Mouse (Mus musculus) intestine, postnatal 0 days (tissue): ENCODE data around the gene Gm6525. TPM values are rescaled to one million over a fixed set of nuclear protein-coding genes. Genes with fewer than 3 reads are reported as not detected.

Experiments
- ATAC-seq: fragments of 200-750 bp; cut with Nextera tagmentation; 2 replicates; pipeline ENCODE4 v1.8.0; 2017; ENCODE audit warnings: mild to moderate bottlenecking, moderate TSS enrichment, moderate library complexity
- H3K27ac ChIP-seq: fragments of 300-500 bp; sonication (generic); 2 replicates; pipeline ENCODE4 v1.5.1; 2014; ENCODE audit warnings: mild to moderate bottlenecking, low read depth, low read length, moderate library complexity
- H3K27me3 ChIP-seq: fragments of 300-500 bp; sonication (generic); replicated peaks from 2 replicates; pipeline ENCODE4 v1.6.1; 2014; ENCODE audit warnings: low read length, mixed read lengths; ENCODE audit not compliant: control insufficient read depth, insufficient read depth
- H3K36me3 ChIP-seq: fragments of 300-500 bp; sonication (generic); 2 replicates; pipeline ENCODE4 v1.6.1; 2014; ENCODE audit warnings: mild to moderate bottlenecking, moderate library complexity; ENCODE audit not compliant: control insufficient read depth, insufficient read depth
- H3K4me1 ChIP-seq: fragments of 300-500 bp; sonication (generic); replicated peaks from 2 replicates; pipeline ENCODE4 v1.6.1; 2014; ENCODE audit warnings: antibody characterized with exemption, low read length, mixed read lengths; ENCODE audit not compliant: control insufficient read depth, insufficient read depth
- H3K4me2 ChIP-seq: fragments of 300-500 bp; sonication (generic); replicated peaks from 2 replicates; pipeline ENCODE4 v1.6.1; 2014; ENCODE audit warnings: low read depth, mild to moderate bottlenecking, moderate library complexity
- H3K4me3 ChIP-seq: fragments of 300-500 bp; sonication (generic); 2 replicates; pipeline ENCODE4 v1.5.1; 2014; ENCODE audit warnings: low read depth, low read length
- H3K9ac ChIP-seq: fragments of 300-500 bp; sonication (generic); 2 replicates; pipeline ENCODE4 v1.6.1; 2014; ENCODE audit warnings: mild to moderate bottlenecking, low read depth, low read length
- H3K9me3 ChIP-seq: fragments of 300-500 bp; sonication (generic); 2 replicates; pipeline ENCODE4 v1.6.1; 2016; ENCODE audit warnings: mixed run types; ENCODE audit not compliant: control insufficient read depth
- CTCF ChIP-seq: sonication (generic); IDR thresholded peaks from 2 replicates; pipeline ENCODE4 v1.5.1; 2016; ENCODE audit warnings: low read depth, mild to moderate bottlenecking, control low read depth, antibody characterized with exemption, moderate library complexity
- WGBS: fragments of 180-500 bp; shearing (Covaris S2); extraction: QIAGEN DNeasy Blood & Tissue Kit; methylation state at CpG from one replicate; pipeline ENCODE4 v1.1.7; 2014; 5-methylcytosine and 5-hydroxymethylcytosine counted together
- polyA plus RNA-seq: library from polyadenylated mRNA; unstranded; fragments of >200 nt; fragmentation: Nextera tagmentation; extraction: Ambion mirVana; gene quantifications from 2 replicates; pipeline ENCODE4 v1.2.1, GENCODE M21; 2015

The Gm6525 gene
- polyA plus RNA-seq, 1 experiment from 2014 or later: 0.56 TPM

GRCm38 (mm10) chr3:84166073-84166472 lies 7.8 kb upstream of the Gm6525 start:
- H3K4me2 ChIP-seq: no peak overlapping the region
- WGBS: 56% methylated on average over 5 of the region's 5 CpGs
- H3K4me1 ChIP-seq: no peaks in the 10 kb centered on the region
- peaks cover 40% of the 10 kb centered on the region for H3K36me3 ChIP-seq
- H3K9me3 ChIP-seq: no peaks in the 10 kb centered on the region
- H3K9ac ChIP-seq: no peak overlapping the region
- no peak overlapping the region for H3K27ac ChIP-seq
- H3K27me3 ChIP-seq: no peaks in the 10 kb centered on the region
- ATAC-seq: peak; percentile 43; the same call in 1 of the 2 replicates
- H3K4me3 ChIP-seq: no peak overlapping the region
- TF ChIP-seq CTCF: no peak

- Histone ChIP-seq H3K9me3 (no peaks in the 10 kb centered on the region), H3K27me3 (no peaks in the 10 kb centered on the region), H3K27ac (no peak overlapping the region), H3K4me2 (no peak overlapping the region), H3K9ac (no peak overlapping the region), H3K4me3 (no peak overlapping the region), H3K4me1 (no peaks in the 10 kb centered on the region), H3K36me3 (peaks cover 54% of the 10 kb centered on the region)
- 89% methylated on average over 6 of the region's 6 CpGs for WGBS
- TF ChIP-seq CTCF: no peak
- ATAC-seq: no peak
Measured at GRCm38 (mm10) chr3:84168943-84169342, 5.0 kb upstream of the Gm6525 start.

- TF ChIP-seq CTCF: peak; percentile 52
- no peaks in the 10 kb centered on the region for H3K4me1 ChIP-seq
- WGBS: 72% methylated on average over 8 of the region's 8 CpGs
- ATAC-seq: no peak
- no peak overlapping the region for H3K9ac ChIP-seq
- H3K9me3 ChIP-seq: no peaks in the 10 kb centered on the region
- H3K36me3 ChIP-seq: peaks cover 55% of the 10 kb centered on the region
- no peak overlapping the region for H3K27ac ChIP-seq
- H3K27me3 ChIP-seq: no peaks in the 10 kb centered on the region
- H3K4me2 ChIP-seq: no peak overlapping the region
- H3K4me3 ChIP-seq: no peak overlapping the region
Measured at GRCm38 (mm10) chr3:84169393-84170005, 4.4 kb upstream of the Gm6525 start.

- no peak for ATAC-seq
- Histone ChIP-seq H3K36me3 (peaks cover 37% of the 10 kb centered on the region), H3K4me1 (no peaks in the 10 kb centered on the region), H3K9ac (no peak overlapping the region), H3K4me2 (no peak overlapping the region), H3K9me3 (no peaks in the 10 kb centered on the region), H3K27me3 (no peaks in the 10 kb centered on the region), H3K4me3 (no peak overlapping the region), H3K27ac (no peak overlapping the region)
- TF ChIP-seq CTCF: no peak
- WGBS: 51% methylated on average over 11 of the region's 11 CpGs
Measured at GRCm38 (mm10) chr3:84172406-84172805, 1.5 kb upstream of the Gm6525 start.

- Histone ChIP-seq H3K27me3 (no peaks in the 10 kb centered on the region), H3K36me3 (peaks cover 20% of the 10 kb centered on the region), H3K9ac (no peak overlapping the region), H3K4me3 (no peak overlapping the region), H3K4me2 (no peak overlapping the region), H3K4me1 (no peaks in the 10 kb centered on the region), H3K9me3 (no peaks in the 10 kb centered on the region), H3K27ac (no peak overlapping the region)
- 54% methylated on average over 7 of the region's 7 CpGs for WGBS
- peak; percentile 94 for TF ChIP-seq CTCF
- peak; percentile 34 for ATAC-seq
Measured at GRCm38 (mm10) chr3:84175337-84176315, 1.7 kb downstream of the Gm6525 start.

- 42% methylated on average over 2 of the region's 2 CpGs for WGBS
- H3K9me3 ChIP-seq: no peaks in the 10 kb centered on the region
- H3K4me2 ChIP-seq: no peak overlapping the region
- H3K36me3 ChIP-seq: peaks cover 8% of the 10 kb centered on the region; the same call in 1 of the 2 replicates
- TF ChIP-seq CTCF: no peak
- H3K4me3 ChIP-seq: no peak overlapping the region
- no peak overlapping the region for H3K27ac ChIP-seq
- no peak overlapping the region for H3K9ac ChIP-seq
- no peaks in the 10 kb centered on the region for H3K4me1 ChIP-seq
- H3K27me3 ChIP-seq: no peaks in the 10 kb centered on the region
- ATAC-seq: no peak; the same call in 1 of the 2 replicates
Measured at GRCm38 (mm10) chr3:84177834-84178233, 3.9 kb downstream of the Gm6525 start.
